Mouse (Mus musculus) liver, postnatal 0 days (tissue): ENCODE results near the gene Ddx41. TPM values are rescaled to one million over a fixed set of nuclear protein-coding genes. Genes with fewer than 3 reads are reported as not detected.

ENCODE experiments used
- ATAC-seq: fragments of 200-750 bp; cut with Nextera tagmentation; 2 replicates; pipeline ENCODE4 v1.8.0; 2017; ENCODE audit warnings: mild to moderate bottlenecking, moderate library complexity
- DNase-seq: peaks from one replicate; pipeline ENCODE4 v3.0.0-alpha.2; 2016
- H3K27ac ChIP-seq: fragments of 300-500 bp; sonication (generic); 2 replicates; pipeline ENCODE4 v1.5.1; 2014; ENCODE audit warnings: antibody characterized with exemption, moderate library complexity, mild to moderate bottlenecking, low read depth
- H3K27me3 ChIP-seq: fragments of 300-500 bp; sonication (generic); 2 replicates; pipeline ENCODE4 v1.6.1; 2014; ENCODE audit warnings: low read length, control low read depth, mixed read lengths; ENCODE audit not compliant: insufficient read depth
- H3K36me3 ChIP-seq: fragments of 300-500 bp; sonication (generic); replicated peaks from 2 replicates; pipeline ENCODE4 v1.6.1; 2014; ENCODE audit warnings: mild to moderate bottlenecking, control low read depth, low read length, moderate library complexity, mixed read lengths; ENCODE audit not compliant: insufficient read depth
- H3K4me1 ChIP-seq: fragments of 300-500 bp; sonication (generic); 2 replicates; pipeline ENCODE4 v1.6.1; 2014; ENCODE audit warnings: antibody characterized with exemption, mild to moderate bottlenecking, control low read depth; ENCODE audit not compliant: insufficient read depth
- H3K4me2 ChIP-seq: fragments of 300-500 bp; sonication (generic); 2 replicates; pipeline ENCODE4 v1.6.1; 2014; ENCODE audit warnings: low read depth, mild to moderate bottlenecking, low read length, moderate library complexity, mixed read lengths
- H3K4me3 ChIP-seq: fragments of 300-500 bp; sonication (generic); 2 replicates; pipeline ENCODE4 v1.5.1; 2014; ENCODE audit warnings: low read depth, low read length
- H3K9ac ChIP-seq: fragments of 300-500 bp; sonication (generic); replicated peaks from 2 replicates; pipeline ENCODE4 v1.6.1; 2014; ENCODE audit warnings: mild to moderate bottlenecking, moderate library complexity
- H3K9me3 ChIP-seq: fragments of 300-500 bp; sonication (generic); 2 replicates; pipeline ENCODE4 v1.6.1; 2016; ENCODE audit warnings: mild to moderate bottlenecking, control low read depth, low read length, mixed read lengths
- CTCF ChIP-seq: sonication (generic); IDR thresholded peaks from 2 replicates; pipeline ENCODE4 v1.5.1; 2016; ENCODE audit warnings: antibody characterized with exemption, low read depth
- EP300 ChIP-seq: IDR thresholded peaks from 2 replicates; pipeline ENCODE4 v1.6.1; 2016; ENCODE audit warnings: antibody characterized with exemption, low read depth, mild to moderate bottlenecking
- WGBS: fragments of 180-500 bp; shearing (Covaris S2); extraction: QIAGEN DNeasy Blood & Tissue Kit; methylation state at CpG from one replicate; pipeline ENCODE4 v1.1.7; 2014; ENCODE audit not compliant: insufficient replicate concordance; 5-methylcytosine and 5-hydroxymethylcytosine counted together
- polyA plus RNA-seq: library from polyadenylated mRNA; unstranded; fragments of >200 nt; fragmentation: Nextera tagmentation; extraction: Ambion mirVana; gene quantifications from 2 replicates; pipeline ENCODE4 v1.2.1, GENCODE M21; 2015

Ddx41 gene
- polyA plus RNA-seq, 1 experiment from 2014 or later, result 17.0 TPM

GRCm38 (mm10) chr13:55523278-55523677 lies 13.2 kb downstream of the Ddx41 start:
- Histone ChIP-seq H3K4me1 (peaks cover 3% of the 10 kb centered on the region), H3K36me3 (peaks cover 7% of the 10 kb centered on the region; the same call in 1 of the 2 replicates), H3K27ac (0 out of 2 replicates have a peak overlapping the region, but pooled peaks have one; percentile 57), H3K4me2 (no peak overlapping the region), H3K9ac (no peak overlapping the region), H3K9me3 (no peaks in the 10 kb centered on the region), H3K27me3 (no peaks in the 10 kb centered on the region), H3K4me3 (no peak overlapping the region)
- ATAC-seq (peak; percentile 32; the same call in 1 of the 2 replicates), DNase-seq (peak; percentile 53)
- 59% methylated on average over 17 of the region's 17 CpGs for WGBS
- TF ChIP-seq CTCF, result no peak
- no peak for TF ChIP-seq EP300

GRCm38 (mm10) chr13:55522730-55523129 lies 13.7 kb downstream of the Ddx41 start:
- Histone ChIP-seq H3K9ac (no peak overlapping the region), H3K9me3 (no peaks in the 10 kb centered on the region), H3K4me3 (no peak overlapping the region), H3K4me2 (no peak overlapping the region), H3K27ac (no peak overlapping the region), H3K4me1 (peaks cover 3% of the 10 kb centered on the region), H3K27me3 (no peaks in the 10 kb centered on the region), H3K36me3 (peaks cover 7% of the 10 kb centered on the region; the same call in 1 of the 2 replicates)
- ATAC-seq, result no peak
- TF ChIP-seq CTCF (no peak), EP300 (no peak)
- DNase-seq, result peak; percentile 13
- 68% methylated on average over 8 of the region's 8 CpGs for WGBS

DNA sequence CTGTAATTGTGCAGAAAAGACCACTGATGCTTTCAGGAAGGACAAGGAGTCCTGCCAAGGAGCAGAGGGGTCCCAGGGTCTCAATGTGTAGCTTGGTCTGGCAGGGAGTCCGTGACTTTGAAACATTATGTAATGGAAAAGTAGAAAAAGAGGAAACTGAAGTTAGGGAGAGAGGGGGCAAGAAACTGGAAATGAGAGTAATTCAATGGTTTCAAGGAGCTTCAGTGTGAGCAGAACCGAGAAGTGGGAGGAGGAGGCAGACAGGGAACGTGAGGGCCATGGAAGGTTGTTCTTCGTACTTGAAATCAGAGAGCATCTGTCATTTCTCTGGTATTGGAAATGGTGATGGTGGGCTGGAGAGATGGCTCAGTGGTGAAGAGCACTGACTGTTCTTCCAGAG lies 16.9 kb downstream of the Ddx41 start:
- 52% methylated on average over 4 of the region's 4 CpGs for WGBS
- TF ChIP-seq CTCF, result no peak
- no peak for TF ChIP-seq EP300
- 0 out of 2 replicates have a peak, but pooled peaks cover 8% of the 10 kb centered on the region for H3K27me3 ChIP-seq
- H3K4me2 ChIP-seq, result no peak overlapping the region
- H3K9ac ChIP-seq, result no peak overlapping the region
- ATAC-seq, result no peak
- no peak overlapping the region for H3K4me3 ChIP-seq
- no peak for DNase-seq
- H3K36me3 ChIP-seq, result peaks cover 4% of the 10 kb centered on the region; the same call in 1 of the 2 replicates
- H3K27ac ChIP-seq, result no peak overlapping the region
- no peaks in the 10 kb centered on the region for H3K4me1 ChIP-seq
- H3K9me3 ChIP-seq, result no peaks in the 10 kb centered on the region

GRCm38 (mm10) chr13:55516955-55517354 lies 19.5 kb downstream of the Ddx41 start:
- DNase-seq (peak; percentile 90), ATAC-seq (no peak)
- H3K4me3 ChIP-seq, result no peak overlapping the region
- no peaks in the 10 kb centered on the region for H3K9me3 ChIP-seq
- no peak overlapping the region for H3K9ac ChIP-seq
- 7% methylated on average over 5 of the region's 5 CpGs for WGBS
- no peaks in the 10 kb centered on the region for H3K36me3 ChIP-seq
- 0 out of 2 replicates have a peak, but pooled peaks cover 8% of the 10 kb centered on the region for H3K27me3 ChIP-seq
- TF ChIP-seq EP300, result no peak
- peak; percentile 96 for TF ChIP-seq CTCF
- no peak overlapping the region for H3K4me2 ChIP-seq
- peaks cover 6% of the 10 kb centered on the region for H3K4me1 ChIP-seq
- H3K27ac ChIP-seq, result no peak overlapping the region

- H3K4me3 ChIP-seq, result peak overlapping the region; percentile 71
- 32% methylated on average over 9 of the region's 9 CpGs for WGBS
- no peak for ATAC-seq
Observed at GRCm38 (mm10) chr13:55513828-55514227, 22.6 kb downstream of the Ddx41 start.

DNA sequence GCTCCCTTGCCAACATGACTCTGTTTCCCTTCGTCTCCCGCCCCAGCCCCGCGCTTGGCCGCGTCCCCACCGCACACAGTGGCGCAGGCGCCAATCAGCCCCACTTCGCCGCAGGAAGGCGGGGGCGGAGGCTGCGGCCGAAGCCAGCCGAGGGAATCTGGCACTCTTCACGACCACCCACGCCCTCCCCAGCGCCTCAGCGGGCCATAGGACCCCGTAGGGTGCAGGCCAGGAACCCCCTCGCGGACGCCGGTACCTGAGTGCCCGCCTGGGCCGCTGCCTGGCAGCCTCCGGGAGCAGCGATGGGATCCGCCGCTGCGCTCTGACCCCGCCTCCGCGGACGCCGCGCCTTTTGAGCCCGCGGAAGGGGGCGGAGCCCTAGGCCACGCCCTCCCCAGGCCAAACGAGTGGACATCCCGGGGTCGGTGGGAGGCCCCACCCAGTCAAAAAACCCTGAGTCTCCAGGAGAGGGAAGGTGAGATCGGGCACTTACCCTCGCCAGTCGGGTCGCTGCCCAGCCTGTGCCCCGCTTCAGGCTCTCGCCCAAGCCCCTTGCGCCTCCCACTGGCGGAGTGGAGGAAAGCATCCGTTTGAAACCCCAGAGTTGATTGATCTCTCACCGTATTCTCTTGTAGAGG lies 23.2 kb downstream of the Ddx41 start, which contains the start of gene Pdlim7:
Pdlim7 (minus strand) TSS at position 566 of the 638 bp plus-strand sequence.
- peak within 1 kb of the TSS; percentile 71 for H3K4me3 ChIP-seq
- 0 out of 2 replicates have a peak, but pooled peaks cover 11% of the 10 kb centered on the region for H3K36me3 ChIP-seq
- peak; percentile 91 for DNase-seq
- H3K27ac ChIP-seq, result no peak within 1 kb of the TSS
- 0 out of 2 replicates have a peak, but pooled peaks cover 8% of the 10 kb centered on the region for H3K27me3 ChIP-seq
- H3K4me2 ChIP-seq, result peak within 1 kb of the TSS; percentile 98
- peak; percentile 79 for ATAC-seq
- H3K9me3 ChIP-seq, result no peaks in the 10 kb centered on the region
- under 1% methylated on average over 49 of the region's 55 CpGs for WGBS
- peak within 1 kb of the TSS; percentile 81 for H3K9ac ChIP-seq
- peaks cover 32% of the 10 kb centered on the region for H3K4me1 ChIP-seq
- TF ChIP-seq CTCF (peak; percentile 94), EP300 (no peak)

More at GRCm38 (mm10) chr13:55513828-55514227, 22.6 kb downstream of the Ddx41 start:
- Histone ChIP-seq H3K9me3 (no peaks in the 10 kb centered on the region), H3K27ac (no peak overlapping the region), H3K4me2 (peak overlapping the region; percentile 98), H3K36me3 (0 out of 2 replicates have a peak, but pooled peaks cover 5% of the 10 kb centered on the region), H3K4me1 (peaks cover 32% of the 10 kb centered on the region), H3K27me3 (0 out of 2 replicates have a peak, but pooled peaks cover 8% of the 10 kb centered on the region), H3K9ac (no peak overlapping the region)
- TF ChIP-seq EP300 (no peak), CTCF (no peak)
- DNase-seq, result peak; percentile 13
